Mouse (Mus musculus): Measurements from ENCODE around the gene Dus1l. TPM values are rescaled to one million over a fixed set of nuclear protein-coding genes. Genes with fewer than 3 reads are reported as not detected.
"Not testable (repeated sequence)": the region's sequence is repeated elsewhere in the genome, so short reads cannot be mapped to it uniquely, and the experiment has no call there.

Gene Dus1l
- polyA plus RNA-seq, 1 experiment from 2014 or later, result 76.9 TPM

DNA sequence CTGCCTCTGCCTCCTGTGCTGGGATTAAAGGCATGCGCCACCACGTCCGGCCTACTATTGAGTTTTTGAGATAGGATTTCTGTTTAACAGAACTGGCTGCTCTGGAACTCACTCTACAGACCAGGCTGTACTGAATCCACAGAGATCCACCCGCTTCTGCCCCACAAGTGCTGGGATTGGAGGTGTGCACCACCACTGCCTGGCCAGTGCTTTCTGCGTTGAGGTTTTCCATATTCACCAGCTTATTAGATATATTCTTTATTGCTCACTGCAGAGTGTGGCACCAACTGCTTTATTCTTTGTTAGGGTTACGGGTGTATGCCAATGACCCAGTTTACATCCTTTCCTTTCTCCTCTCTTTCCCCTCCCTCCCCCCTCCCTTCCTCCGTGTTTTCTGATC is 8.1 kb upstream of the Dus1l start:
- Histone ChIP-seq H3K36me3 (ENCODE audit: control insufficient read depth, insufficient read depth, low read length) (peaks cover 30% of the 10 kb centered on the region), H3K9me3 (ENCODE audit: control insufficient read depth, low read length) (no peaks in the 10 kb centered on the region), H3K4me1 (ENCODE audit: control insufficient read depth, insufficient read depth, low read length) (no peaks in the 10 kb centered on the region), H3K9ac (ENCODE audit: low read length) (no peak overlapping the region), H3K27me3 (ENCODE audit: control insufficient read depth, insufficient read depth, low read length) (no peaks in the 10 kb centered on the region), H3K4me3 (ENCODE audit: low read depth, low read length) (no peak overlapping the region), H3K4me2 (no peak overlapping the region), H3K27ac (ENCODE audit: low read depth, low read length) (no peak overlapping the region)
- ATAC-seq (ENCODE audit: low FRiP score), result no peak
- 80% methylated on average over 7 of the region's 7 CpGs for WGBS
- no peak for DNase-seq (ENCODE audit: low spot score, missing footprints)

DNA sequence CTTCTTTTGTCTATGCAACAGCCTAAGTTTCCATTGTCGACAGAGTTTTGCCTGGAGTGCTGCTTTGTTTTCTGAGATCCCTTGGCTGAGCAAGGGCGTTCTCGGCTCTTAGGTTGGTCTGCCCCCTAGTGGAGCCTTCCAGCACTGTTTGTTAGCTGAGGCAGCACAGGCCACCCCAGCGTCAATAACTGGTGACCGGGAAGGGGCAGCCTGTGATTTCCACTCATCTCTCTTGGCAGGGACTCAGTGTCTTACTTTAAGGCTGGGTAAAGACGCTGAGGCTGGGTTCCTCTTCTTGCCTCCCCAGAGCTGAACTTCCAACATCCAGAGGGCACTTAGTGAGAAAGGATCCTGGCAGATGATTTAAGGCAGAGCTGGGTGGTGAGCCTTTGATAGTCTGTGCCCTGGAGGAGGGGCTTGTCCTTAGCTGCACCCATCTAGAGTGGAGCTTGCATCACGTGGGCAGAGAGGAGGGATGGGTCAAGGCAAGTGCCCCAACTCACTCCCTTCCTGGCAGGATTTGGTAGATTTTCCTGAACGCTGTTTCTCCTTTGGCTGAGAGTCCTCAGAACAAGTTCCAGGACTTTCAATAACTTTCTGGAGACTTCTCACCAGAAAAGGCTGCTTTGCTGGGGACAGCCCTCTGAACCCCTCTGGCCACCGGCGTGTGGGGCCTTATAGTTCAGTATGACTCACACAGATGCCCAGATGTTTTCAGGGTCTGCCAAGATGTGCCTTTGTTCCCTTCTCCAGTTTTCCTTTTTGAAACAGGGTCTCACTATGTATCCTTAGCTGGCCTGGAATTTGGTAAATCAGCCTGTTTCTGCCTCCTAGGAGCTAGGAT is 4.1 kb upstream of the Dus1l start:
- Histone ChIP-seq H3K9ac (ENCODE audit: low read length) (peak overlapping the region; percentile 44; the same call in 1 of the 2 replicates), H3K4me2 (no peak overlapping the region), H3K36me3 (ENCODE audit: control insufficient read depth, insufficient read depth, low read length) (no peaks in the 10 kb centered on the region), H3K4me3 (ENCODE audit: low read depth, low read length) (no peak overlapping the region), H3K4me1 (ENCODE audit: control insufficient read depth, insufficient read depth, low read length) (peaks cover 6% of the 10 kb centered on the region), H3K27me3 (ENCODE audit: control insufficient read depth, insufficient read depth, low read length) (no peaks in the 10 kb centered on the region), H3K27ac (ENCODE audit: low read depth, low read length) (no peak overlapping the region), H3K9me3 (ENCODE audit: control insufficient read depth, low read length) (no peaks in the 10 kb centered on the region)
- ATAC-seq (ENCODE audit: low FRiP score) (peak; percentile 70), DNase-seq (ENCODE audit: low spot score, missing footprints) (peak; percentile 98)
- WGBS, result 14% methylated on average over 10 of the region's 10 CpGs

DNA sequence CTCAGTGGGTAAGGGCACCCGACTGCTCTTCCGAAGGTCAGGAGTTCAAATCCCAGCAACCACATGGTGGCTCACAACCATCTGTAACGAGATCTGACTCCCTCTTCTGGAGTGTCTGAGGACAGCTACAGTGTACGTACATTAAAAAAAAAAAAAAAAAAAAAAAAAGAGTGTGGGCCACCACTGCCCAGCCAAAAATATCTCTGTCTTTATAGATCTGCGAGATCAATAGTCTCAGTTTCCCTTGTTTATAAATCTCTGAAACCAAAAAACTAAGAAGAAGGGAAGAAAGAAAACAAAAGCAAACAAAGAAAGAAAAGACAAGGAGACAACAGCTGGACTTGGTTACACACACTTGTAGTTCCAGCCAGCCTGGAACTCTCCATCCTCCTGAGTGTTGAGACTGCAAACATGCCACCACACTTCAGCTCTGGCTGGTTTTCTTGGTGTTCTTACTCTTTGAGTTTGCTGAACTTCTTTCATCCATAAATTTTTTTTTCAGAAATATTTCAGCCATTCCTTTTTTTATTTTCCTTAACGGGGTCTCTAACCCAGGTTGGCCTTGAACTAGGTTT is 3.2 kb upstream of the Dus1l start:
- 82% methylated on average over 6 of the region's 6 CpGs for WGBS
- Histone ChIP-seq H3K9ac (ENCODE audit: low read length) (no peak overlapping the region; the same call in 1 of the 2 replicates), H3K27me3 (ENCODE audit: control insufficient read depth, insufficient read depth, low read length) (no peaks in the 10 kb centered on the region), H3K9me3 (ENCODE audit: control insufficient read depth, low read length) (no peaks in the 10 kb centered on the region), H3K4me1 (ENCODE audit: control insufficient read depth, insufficient read depth, low read length) (peaks cover 10% of the 10 kb centered on the region), H3K4me2 (no peak overlapping the region), H3K27ac (ENCODE audit: low read depth, low read length) (no peak overlapping the region), H3K36me3 (ENCODE audit: control insufficient read depth, insufficient read depth, low read length) (no peaks in the 10 kb centered on the region), H3K4me3 (ENCODE audit: low read depth, low read length) (no peak overlapping the region)
- ATAC-seq (ENCODE audit: low FRiP score) (no peak), DNase-seq (ENCODE audit: low spot score, missing footprints) (no peak)

DNA sequence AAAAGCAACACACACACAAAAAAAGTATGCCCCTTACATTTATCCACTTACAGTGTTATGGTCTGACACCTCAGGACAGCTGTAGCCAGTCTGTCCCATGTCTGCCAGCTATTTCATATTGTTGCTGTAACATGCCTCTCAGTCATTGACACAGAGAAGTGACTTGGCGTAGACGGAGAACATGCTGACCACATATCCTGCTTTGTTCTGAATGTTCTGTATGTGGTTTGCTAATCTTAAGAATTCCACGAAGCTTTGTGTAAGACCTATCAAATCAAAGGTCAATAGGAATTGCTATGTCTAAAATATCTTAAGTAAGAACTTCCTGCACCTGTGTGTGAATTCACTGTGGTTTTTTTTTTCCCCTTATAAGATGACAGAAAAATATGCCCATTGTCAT is 2.0 kb upstream of the Dus1l start:
- H3K4me2 ChIP-seq, result no peak overlapping the region
- 92% methylated on average over 3 of the region's 3 CpGs for WGBS
- peaks cover 10% of the 10 kb centered on the region for H3K4me1 ChIP-seq (ENCODE audit: control insufficient read depth, insufficient read depth, low read length)
- no peak overlapping the region for H3K27ac ChIP-seq (ENCODE audit: low read depth, low read length)
- no peaks in the 10 kb centered on the region for H3K9me3 ChIP-seq (ENCODE audit: control insufficient read depth, low read length)
- H3K4me3 ChIP-seq (ENCODE audit: low read depth, low read length), result no peak overlapping the region
- peaks cover 5% of the 10 kb centered on the region; the same call in 1 of the 2 replicates for H3K36me3 ChIP-seq (ENCODE audit: control insufficient read depth, insufficient read depth, low read length)
- no peak overlapping the region for H3K9ac ChIP-seq (ENCODE audit: low read length)
- ATAC-seq (ENCODE audit: low FRiP score), result no peak
- no peaks in the 10 kb centered on the region for H3K27me3 ChIP-seq (ENCODE audit: control insufficient read depth, insufficient read depth, low read length)
- DNase-seq (ENCODE audit: low spot score, missing footprints), result no peak

DNA sequence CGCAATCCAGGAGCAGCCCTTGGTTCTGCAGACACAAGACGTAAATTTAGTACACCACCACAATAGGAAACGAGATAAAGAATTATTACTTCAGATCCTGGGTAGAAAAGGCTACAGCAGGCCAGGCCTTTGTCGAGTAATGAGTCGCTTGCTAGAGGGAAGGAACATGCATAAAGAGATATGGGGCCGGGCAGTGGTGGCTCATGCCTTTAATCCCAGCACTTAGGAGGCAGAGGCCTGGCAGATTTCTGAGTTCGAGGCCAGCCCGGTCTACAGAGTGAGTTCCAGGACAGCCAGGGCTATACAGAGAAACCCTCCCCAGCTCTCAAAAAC is 377 bp upstream of the Dus1l start:
- Histone ChIP-seq H3K27ac (ENCODE audit: low read depth, low read length) (peak overlapping the region; percentile 51), H3K4me3 (ENCODE audit: low read depth, low read length) (peak overlapping the region; percentile 98), H3K4me1 (ENCODE audit: control insufficient read depth, insufficient read depth, low read length) (peaks cover 10% of the 10 kb centered on the region), H3K9ac (ENCODE audit: low read length) (peak overlapping the region; percentile 94), H3K36me3 (ENCODE audit: control insufficient read depth, insufficient read depth, low read length) (peaks cover 13% of the 10 kb centered on the region; the same call in 1 of the 2 replicates), H3K27me3 (ENCODE audit: control insufficient read depth, insufficient read depth, low read length) (no peaks in the 10 kb centered on the region), H3K9me3 (ENCODE audit: control insufficient read depth, low read length) (no peaks in the 10 kb centered on the region), H3K4me2 (peak overlapping the region; percentile 97)
- 33% methylated on average over 8 of the region's 8 CpGs for WGBS
- ATAC-seq (ENCODE audit: low FRiP score) (peak; percentile 41), DNase-seq (ENCODE audit: low spot score, missing footprints) (no peak)

DNA sequence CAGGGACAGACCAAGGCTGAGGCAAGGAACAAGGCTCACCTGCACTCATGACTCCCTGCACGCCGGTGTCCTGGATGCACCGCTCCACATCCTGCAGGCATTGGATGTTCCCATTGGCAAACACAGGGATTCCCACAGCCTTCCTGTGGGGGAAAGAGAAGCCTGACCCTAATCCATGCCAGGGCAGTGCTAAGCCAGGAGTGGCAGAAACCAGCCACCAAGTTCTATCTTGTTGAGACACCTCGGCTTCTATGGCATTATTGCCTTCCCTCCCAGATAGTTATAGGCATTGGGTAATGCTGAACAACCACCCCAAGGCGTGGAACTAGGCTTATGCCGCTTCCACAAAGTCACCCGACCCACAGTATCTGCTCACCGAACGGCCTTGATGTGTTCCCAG is 3.6 kb downstream of the Dus1l start:
- Histone ChIP-seq H3K36me3 (ENCODE audit: control insufficient read depth, insufficient read depth, low read length) (peaks cover 32% of the 10 kb centered on the region), H3K27ac (ENCODE audit: low read depth, low read length) (no peak overlapping the region), H3K9me3 (ENCODE audit: control insufficient read depth, low read length) (no peaks in the 10 kb centered on the region), H3K9ac (ENCODE audit: low read length) (no peak overlapping the region), H3K4me1 (ENCODE audit: control insufficient read depth, insufficient read depth, low read length) (peaks cover 10% of the 10 kb centered on the region), H3K27me3 (ENCODE audit: control insufficient read depth, insufficient read depth, low read length) (no peaks in the 10 kb centered on the region), H3K4me3 (ENCODE audit: low read depth, low read length) (no peak overlapping the region), H3K4me2 (no peak overlapping the region)
- 95% methylated on average over 9 of the region's 9 CpGs for WGBS
- DNase-seq (ENCODE audit: low spot score, missing footprints), result no peak
- no peak for ATAC-seq (ENCODE audit: low FRiP score)

DNA sequence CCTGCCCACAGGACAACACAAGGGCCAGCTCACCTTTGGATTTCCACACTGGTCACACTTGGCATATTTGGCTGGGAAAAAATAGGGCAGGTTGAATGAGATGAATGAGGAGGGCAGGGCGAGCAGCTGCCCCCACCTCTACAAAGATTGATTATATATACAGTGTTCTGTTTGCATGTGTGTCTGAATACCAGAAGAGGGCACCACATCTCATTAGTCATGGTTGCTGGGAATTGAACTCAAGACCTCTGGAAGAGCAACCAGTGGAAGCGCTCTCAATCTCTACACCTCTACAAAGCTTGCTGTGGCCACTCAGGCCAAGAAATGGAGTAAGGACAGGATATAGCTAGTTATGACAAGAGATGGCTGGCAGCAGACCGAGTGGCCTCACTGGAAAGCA is 6.4 kb downstream of the Dus1l start:
- no peak for DNase-seq (ENCODE audit: low spot score, missing footprints)
- peaks cover 6% of the 10 kb centered on the region for H3K4me1 ChIP-seq (ENCODE audit: control insufficient read depth, insufficient read depth, low read length)
- no peaks in the 10 kb centered on the region for H3K9me3 ChIP-seq (ENCODE audit: control insufficient read depth, low read length)
- no peak overlapping the region for H3K4me3 ChIP-seq (ENCODE audit: low read depth, low read length)
- peaks cover 32% of the 10 kb centered on the region for H3K36me3 ChIP-seq (ENCODE audit: control insufficient read depth, insufficient read depth, low read length)
- H3K4me2 ChIP-seq, result no peak overlapping the region
- H3K27ac ChIP-seq (ENCODE audit: low read depth, low read length), result no peak overlapping the region
- H3K27me3 ChIP-seq (ENCODE audit: control insufficient read depth, insufficient read depth, low read length), result no peaks in the 10 kb centered on the region
- WGBS, result 89% methylated on average over 3 of the region's 3 CpGs
- ATAC-seq (ENCODE audit: low FRiP score), result no peak
- H3K9ac ChIP-seq (ENCODE audit: low read length), result no peak overlapping the region

DNA sequence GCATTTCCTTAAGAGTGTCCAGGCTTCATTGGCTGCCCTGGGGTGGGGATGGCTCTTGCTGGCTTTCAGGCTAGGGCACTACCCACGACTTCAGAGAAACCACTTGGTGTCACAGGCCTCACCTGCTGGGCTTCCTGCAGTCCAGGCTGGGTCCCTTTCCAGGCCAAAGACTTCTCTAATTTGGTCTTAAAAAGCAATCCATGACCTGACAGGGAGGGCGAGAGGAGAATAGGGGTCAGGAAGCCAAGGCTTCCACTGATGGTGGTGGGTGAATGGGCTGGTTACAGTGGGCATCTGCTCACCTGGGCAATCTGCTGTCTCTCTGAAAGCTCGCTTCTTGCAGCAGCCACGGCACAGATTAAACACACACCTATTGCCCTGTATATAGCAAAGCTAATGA is 6.8 kb downstream of the Dus1l start:
- Histone ChIP-seq H3K27me3 (ENCODE audit: control insufficient read depth, insufficient read depth, low read length) (no peaks in the 10 kb centered on the region), H3K36me3 (ENCODE audit: control insufficient read depth, insufficient read depth, low read length) (peaks cover 32% of the 10 kb centered on the region), H3K27ac (ENCODE audit: low read depth, low read length) (no peak overlapping the region), H3K4me1 (ENCODE audit: control insufficient read depth, insufficient read depth, low read length) (peaks cover 7% of the 10 kb centered on the region), H3K9ac (ENCODE audit: low read length) (no peak overlapping the region), H3K4me3 (ENCODE audit: low read depth, low read length) (no peak overlapping the region), H3K9me3 (ENCODE audit: control insufficient read depth, low read length) (no peaks in the 10 kb centered on the region), H3K4me2 (no peak overlapping the region)
- DNase-seq (ENCODE audit: low spot score, missing footprints) (no peak), ATAC-seq (ENCODE audit: low FRiP score) (no peak)
- WGBS, result 83% methylated on average over 4 of the region's 4 CpGs

DNA sequence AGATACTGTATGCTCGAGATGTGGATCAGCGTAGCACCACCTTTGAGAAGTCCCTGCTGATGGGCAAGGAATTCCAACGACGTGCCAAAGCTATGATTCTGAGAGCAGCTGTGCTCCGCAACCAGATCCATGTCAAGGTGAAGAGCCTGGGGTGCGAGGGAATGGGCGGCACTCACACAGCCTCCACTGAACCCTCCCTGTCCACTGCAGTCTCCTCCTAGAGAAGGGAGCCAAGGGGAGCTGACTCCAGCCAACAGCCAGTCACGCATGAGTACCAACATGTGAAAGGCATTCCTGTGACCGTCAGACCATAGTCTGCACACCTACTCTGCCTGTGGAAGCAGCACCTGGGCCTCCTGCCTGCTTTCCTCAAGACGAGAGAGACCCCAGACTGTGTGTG is 7.7 kb downstream of the Dus1l start:
- peaks cover 27% of the 10 kb centered on the region for H3K36me3 ChIP-seq (ENCODE audit: control insufficient read depth, insufficient read depth, low read length)
- WGBS, result 89% methylated on average over 9 of the region's 10 CpGs
- H3K9me3 ChIP-seq (ENCODE audit: control insufficient read depth, low read length), result not testable (repeated sequence)

More for the DNA sequence above, 7.7 kb downstream of the Dus1l start:
- not testable (repeated sequence) for H3K9ac ChIP-seq (ENCODE audit: low read length); H3K4me2 ChIP-seq; ATAC-seq (ENCODE audit: low FRiP score); H3K4me1 ChIP-seq (ENCODE audit: control insufficient read depth, insufficient read depth, low read length); H3K4me3 ChIP-seq (ENCODE audit: low read depth, low read length); H3K27me3 ChIP-seq (ENCODE audit: control insufficient read depth, insufficient read depth, low read length); DNase-seq (ENCODE audit: low spot score, missing footprints); H3K27ac ChIP-seq (ENCODE audit: low read depth, low read length)
